Mouse (Mus musculus): ENCODE data around the gene Rrp36. TPM values are rescaled to one million over a fixed set of nuclear protein-coding genes. Genes with fewer than 3 reads are reported as not detected.

Rrp36 gene
- polyA plus RNA-seq, 1 experiment from 2014 or later = 46.4 TPM

DNA sequence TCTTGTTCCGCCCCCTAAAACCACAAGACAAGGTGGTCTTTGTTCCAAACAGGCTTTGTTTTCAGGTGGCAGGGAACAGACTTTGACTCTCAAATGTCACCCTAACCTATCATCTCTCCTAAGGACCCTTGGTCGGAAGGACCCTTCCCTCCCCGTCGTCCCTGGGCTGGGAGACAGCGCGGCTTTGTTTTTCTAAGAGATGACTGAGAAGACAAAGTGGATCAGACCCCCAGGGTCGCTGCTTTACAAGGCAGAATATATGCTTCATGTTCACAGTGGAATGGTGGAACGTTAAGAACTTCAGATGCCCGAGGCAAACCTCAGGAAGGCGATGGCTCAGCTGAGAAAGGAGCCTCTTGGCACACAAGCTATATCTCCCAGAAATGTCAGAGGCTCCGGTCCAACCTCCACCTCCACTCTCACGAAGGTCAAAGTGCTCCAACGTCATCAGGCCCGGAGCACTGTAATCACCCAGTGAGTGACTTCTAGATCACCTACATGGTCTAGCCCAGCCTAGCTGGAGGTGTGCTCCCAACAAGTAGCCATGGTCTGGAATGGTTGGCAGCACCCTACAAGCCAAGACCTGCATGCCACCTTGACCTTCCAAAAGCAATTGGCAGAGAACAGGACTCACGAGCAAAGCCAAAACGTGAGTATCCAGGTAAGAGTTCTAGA lies 54.3 kb downstream of the Rrp36 start:
- ATAC-seq (no peak), DNase-seq (ENCODE audit: low read depth, low spot score) (no peak)
- ChIA-PET CTCF (interaction anchor here (1.0 kb wide), 1 partner anchor 34 kb away, joined by 4 read pairs; no protein-coding TSS in a partner anchor), POLR2A (no interaction called here)
- no peaks in the 10 kb centered on the region for H3K27me3 ChIP-seq
- in situ Hi-C loops (cut with MboI; ENCODE audit: low pct_unique_long_range_greater_than_20kb) = no loop called here
- TF ChIP-seq CTCF (IDR thresholded peaks at IDR 0.05) = no peak

GRCm38 (mm10) chr17:46618769-46619682 lies 55.1 kb downstream of the Rrp36 start:
- no peak for DNase-seq (ENCODE audit: low read depth, low spot score)
- TF ChIP-seq CTCF (IDR thresholded peaks at IDR 0.05) = no peak
- no peaks in the 10 kb centered on the region for H3K27me3 ChIP-seq
- ATAC-seq = no peak
- ChIA-PET POLR2A (interaction anchor here (1.2 kb wide), 1 partner anchor 8 kb away, joined by 4 read pairs; no protein-coding TSS in a partner anchor), CTCF (no interaction called here)
- in situ Hi-C loops (cut with MboI; ENCODE audit: low pct_unique_long_range_greater_than_20kb) = no loop called here

GRCm38 (mm10) chr17:46618394-46618768 lies 55.8 kb downstream of the Rrp36 start:
- no peaks in the 10 kb centered on the region for H3K27me3 ChIP-seq
- TF ChIP-seq CTCF (IDR thresholded peaks at IDR 0.05) = no peak
- no peak for ATAC-seq
- POLR2A ChIA-PET = interaction anchor here (1.2 kb wide), 1 partner anchor 9 kb away, joined by 4 read pairs; no protein-coding TSS in a partner anchor
- CTCF ChIA-PET = no interaction called here
- no peak for DNase-seq (ENCODE audit: low read depth, low spot score)
- in situ Hi-C loops (cut with MboI; ENCODE audit: low pct_unique_long_range_greater_than_20kb) = no loop called here

GRCm38 (mm10) chr17:46617799-46618198 lies 56.4 kb downstream of the Rrp36 start:
- POLR2A ChIA-PET = no interaction called here
- DNase-seq (ENCODE audit: low read depth, low spot score) (no peak), ATAC-seq (no peak)
- CTCF ChIA-PET = no interaction called here
- no peaks in the 10 kb centered on the region for H3K27me3 ChIP-seq
- TF ChIP-seq CTCF (IDR thresholded peaks at IDR 0.05) = no peak
- in situ Hi-C loops (cut with MboI; ENCODE audit: low pct_unique_long_range_greater_than_20kb) = no loop called here

Other genes with a start within 250 kb of the Rrp36 start
- not detected for gene Crip3, start 245.4 kb downstream of the Rrp36 start, polyA plus RNA-seq (2021)
- not detected for gene Slc22a7, start 235.9 kb downstream of the Rrp36 start, polyA plus RNA-seq (2021)
- 0.21 TPM for gene Ttbk1, start 186.7 kb downstream of the Rrp36 start, polyA plus RNA-seq (2021)
- 16.9 TPM for gene Dnph1, start 177.6 kb downstream of the Rrp36 start, polyA plus RNA-seq (2021)
- gene Cul9, start 128.0 kb downstream of the Rrp36 start, polyA plus RNA-seq (2021) = 34.3 TPM
- gene Srf, start 118.2 kb downstream of the Rrp36 start, polyA plus RNA-seq (2021) = 72.1 TPM
- 86.6 TPM for gene Ptk7, start 44.8 kb downstream of the Rrp36 start, polyA plus RNA-seq (2021)
- gene Klc4, start 28.3 kb downstream of the Rrp36 start, polyA plus RNA-seq (2021) = 42.3 TPM
- gene Mrpl2, start 28.1 kb downstream of the Rrp36 start, polyA plus RNA-seq (2021) = 124 TPM
- 109 TPM for gene Cul7, start 24.0 kb downstream of the Rrp36 start, polyA plus RNA-seq (2021)
- gene Mea1, start 4.4 kb upstream of the Rrp36 start, polyA plus RNA-seq (2021) = 150 TPM
- gene Klhdc3, start 6.6 kb upstream of the Rrp36 start, polyA plus RNA-seq (2021) = 61.4 TPM
- 87.8 TPM for gene Ppp2r5d, start 30.8 kb upstream of the Rrp36 start, polyA plus RNA-seq (2021)
- 39.9 TPM for gene Pex6, start 37.1 kb upstream of the Rrp36 start, polyA plus RNA-seq (2021)
- gene Gnmt, start 54.8 kb upstream of the Rrp36 start, polyA plus RNA-seq (2021) = 0.21 TPM
- 110 TPM for gene Cnpy3, start 77.9 kb upstream of the Rrp36 start, polyA plus RNA-seq (2021)
- gene Ptcra, start 89.4 kb upstream of the Rrp36 start, polyA plus RNA-seq (2021) = 0.12 TPM
- gene 2310039H08Rik, start 98.3 kb upstream of the Rrp36 start, polyA plus RNA-seq (2021) = 24.4 TPM
- 119 TPM for gene Rpl7l1, start 108.3 kb upstream of the Rrp36 start, polyA plus RNA-seq (2021)
- 16.4 TPM for gene Bicral, start 184.1 kb upstream of the Rrp36 start, polyA plus RNA-seq (2021)
- gene Tbcc, start 216.3 kb upstream of the Rrp36 start, polyA plus RNA-seq (2021) = 36.4 TPM
- not detected for gene Prph2, start 236.1 kb upstream of the Rrp36 start, polyA plus RNA-seq (2021)

All from Patski (cell line).